Mouse (Mus musculus) forebrain, embryonic 15.5 days (tissue): ENCODE results near the gene Tet3. TPM values are rescaled to one million over a fixed set of nuclear protein-coding genes. Genes with fewer than 3 reads are reported as not detected.

Source experiments
- ATAC-seq: fragments of 200-750 bp; cut with Nextera tagmentation; replicated peaks from 2 replicates; pipeline ENCODE4 v1.8.0; 2017; ENCODE audit warnings: mild to moderate bottlenecking, moderate TSS enrichment, moderate library complexity
- H3K27ac ChIP-seq: fragments of 300-500 bp; sonication (generic); replicated peaks from 2 replicates; pipeline ENCODE4 v1.5.1; 2015; ENCODE audit warnings: mild to moderate bottlenecking, inconsistent platforms
- H3K27me3 ChIP-seq: fragments of 300-500 bp; sonication (generic); 2 replicates; pipeline ENCODE4 v1.6.1; 2015; ENCODE audit warnings: inconsistent platforms
- H3K36me3 ChIP-seq: fragments of 300-500 bp; sonication (generic); 2 replicates; pipeline ENCODE4 v1.6.1; 2015; ENCODE audit warnings: mild to moderate bottlenecking, inconsistent platforms
- H3K4me1 ChIP-seq: fragments of 300-500 bp; sonication (generic); 2 replicates; pipeline ENCODE4 v1.6.1; 2015; ENCODE audit warnings: inconsistent platforms
- H3K4me2 ChIP-seq: fragments of 300-500 bp; sonication (generic); replicated peaks from 2 replicates; pipeline ENCODE4 v1.6.1; 2015; ENCODE audit warnings: mild to moderate bottlenecking, inconsistent platforms
- H3K4me3 ChIP-seq: fragments of 300-500 bp; sonication (generic); 2 replicates; pipeline ENCODE4 v1.5.1; 2015; ENCODE audit warnings: mild to moderate bottlenecking, inconsistent platforms
- H3K9ac ChIP-seq: fragments of 300-500 bp; sonication (generic); replicated peaks from 2 replicates; pipeline ENCODE4 v1.6.1; 2015; ENCODE audit warnings: mild to moderate bottlenecking, inconsistent platforms
- H3K9me3 ChIP-seq: fragments of 300-500 bp; sonication (generic); 2 replicates; pipeline ENCODE4 v1.6.1; 2016; ENCODE audit warnings: inconsistent platforms
- WGBS: fragments of 180-500 bp; shearing (Covaris S2); methylation state at CpG from one replicate; pipeline ENCODE4 v1.1.7; 2015; ENCODE audit warnings: mixed read lengths; 5-methylcytosine and 5-hydroxymethylcytosine counted together
- polyA plus RNA-seq: library from polyadenylated mRNA; unstranded; fragments of >200 nt; fragmentation: Nextera tagmentation; extraction: Ambion mirVana; gene quantifications from 2 replicates; pipeline ENCODE4 v1.2.1, GENCODE M21; 2015

The Tet3 gene
- polyA plus RNA-seq, 1 experiment from 2014 or later: 71.3 TPM

- Histone ChIP-seq H3K9ac (no peak overlapping the region), H3K27me3 (no peaks in the 10 kb centered on the region), H3K4me2 (no peak overlapping the region), H3K27ac (no peak overlapping the region), H3K4me1 (peaks cover 84% of the 10 kb centered on the region), H3K4me3 (no peak overlapping the region), H3K9me3 (no peaks in the 10 kb centered on the region), H3K36me3 (peaks cover 5% of the 10 kb centered on the region; the same call in 1 of the 2 replicates)
- no peak for ATAC-seq
- WGBS: 80% methylated on average over 4 of the region's 4 CpGs
Measured at GRCm38 (mm10) chr6:83436547-83436946, 22.3 kb downstream of the Tet3 start.

- Histone ChIP-seq H3K27ac (0 out of 2 replicates have a peak overlapping the region, but pooled peaks have one; percentile 1), H3K4me2 (no peak overlapping the region), H3K4me3 (no peak overlapping the region), H3K9me3 (no peaks in the 10 kb centered on the region), H3K36me3 (peaks cover 5% of the 10 kb centered on the region; the same call in 1 of the 2 replicates), H3K9ac (no peak overlapping the region), H3K4me1 (peaks cover 86% of the 10 kb centered on the region), H3K27me3 (no peaks in the 10 kb centered on the region)
- no peak for ATAC-seq
- WGBS: 11% methylated on average over 5 of the region's 5 CpGs
Measured at GRCm38 (mm10) chr6:83435174-83435573, 23.7 kb downstream of the Tet3 start.

DNA sequence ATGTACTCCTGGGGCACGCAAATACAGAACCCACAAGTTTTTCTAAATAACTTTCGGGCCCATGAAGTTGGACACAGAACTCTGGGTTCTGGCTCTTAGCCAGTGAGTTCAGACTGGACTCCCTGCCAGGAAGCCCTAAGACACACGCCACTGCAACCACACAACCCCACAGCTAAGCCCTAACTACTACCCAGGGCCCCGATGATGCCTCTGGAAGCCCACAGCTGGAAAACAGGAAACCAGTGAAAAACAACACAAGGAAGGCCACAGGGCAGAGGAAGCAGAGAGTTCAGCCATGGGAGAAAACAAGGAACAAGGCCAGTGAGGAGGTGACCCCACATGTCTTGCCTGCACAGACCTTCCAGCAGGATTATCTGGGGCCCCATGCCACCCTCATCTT is 25.3 kb downstream of the Tet3 start:
- no peaks in the 10 kb centered on the region for H3K27me3 ChIP-seq
- H3K9ac ChIP-seq: no peak overlapping the region
- no peak for ATAC-seq
- peaks cover 81% of the 10 kb centered on the region for H3K4me1 ChIP-seq
- H3K4me3 ChIP-seq: no peak overlapping the region
- H3K4me2 ChIP-seq: no peak overlapping the region
- 79% methylated on average over 4 of the region's 4 CpGs for WGBS
- no peaks in the 10 kb centered on the region for H3K9me3 ChIP-seq
- H3K27ac ChIP-seq: no peak overlapping the region
- H3K36me3 ChIP-seq: peaks cover 5% of the 10 kb centered on the region; the same call in 1 of the 2 replicates

- Histone ChIP-seq H3K9ac (no peak overlapping the region), H3K27ac (no peak overlapping the region), H3K36me3 (peaks cover 5% of the 10 kb centered on the region; the same call in 1 of the 2 replicates), H3K4me3 (no peak overlapping the region), H3K9me3 (no peaks in the 10 kb centered on the region), H3K4me1 (peaks cover 81% of the 10 kb centered on the region), H3K4me2 (no peak overlapping the region), H3K27me3 (no peaks in the 10 kb centered on the region)
- 86% methylated on average over 7 of the region's 7 CpGs for WGBS
- ATAC-seq: no peak
Measured at GRCm38 (mm10) chr6:83432966-83433365, 25.9 kb downstream of the Tet3 start.

DNA sequence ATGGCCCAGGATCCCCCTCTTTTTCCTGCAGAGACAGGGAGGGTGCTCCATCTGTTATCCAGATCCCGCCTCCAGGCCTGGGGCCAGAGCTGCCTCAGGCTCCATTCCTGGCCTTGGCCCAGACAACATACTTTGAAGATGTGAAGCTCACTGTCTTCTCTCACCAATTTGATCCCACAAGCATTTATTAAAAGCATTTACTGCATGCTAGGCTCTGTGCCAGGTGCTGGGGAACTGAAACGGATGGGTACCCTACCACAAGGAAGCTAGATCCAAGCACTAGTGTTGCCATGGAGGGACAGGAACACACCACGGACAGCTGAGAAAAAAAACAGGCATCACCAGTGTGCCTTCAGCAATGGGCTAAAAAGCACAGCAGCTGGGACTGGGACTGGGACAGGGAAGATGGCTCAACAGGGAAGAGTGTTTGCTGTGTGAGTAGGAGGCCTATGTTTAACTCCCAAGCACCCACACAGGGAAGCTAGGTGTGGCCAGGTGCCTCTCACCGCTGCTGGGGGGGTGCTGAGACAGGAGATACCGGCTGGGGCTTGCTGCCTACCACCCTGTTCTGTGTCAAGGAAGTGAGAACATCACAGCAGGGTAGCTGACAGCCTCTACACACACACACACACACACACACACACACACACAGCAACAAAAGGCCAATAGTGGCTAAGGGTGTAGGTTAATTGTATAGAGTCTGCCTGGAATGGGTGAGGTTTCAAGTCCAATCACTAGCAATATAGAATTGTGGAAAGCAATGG is 30.7 kb downstream of the Tet3 start:
- peaks cover 5% of the 10 kb centered on the region; the same call in 1 of the 2 replicates for H3K36me3 ChIP-seq
- ATAC-seq: peak; percentile 62
- H3K4me2 ChIP-seq: no peak overlapping the region
- no peaks in the 10 kb centered on the region for H3K9me3 ChIP-seq
- WGBS: 20% methylated on average over 5 of the region's 5 CpGs
- peak overlapping the region; percentile 74 for H3K27ac ChIP-seq
- H3K9ac ChIP-seq: no peak overlapping the region
- no peaks in the 10 kb centered on the region for H3K27me3 ChIP-seq
- no peak overlapping the region for H3K4me3 ChIP-seq
- H3K4me1 ChIP-seq: peaks cover 79% of the 10 kb centered on the region

DNA sequence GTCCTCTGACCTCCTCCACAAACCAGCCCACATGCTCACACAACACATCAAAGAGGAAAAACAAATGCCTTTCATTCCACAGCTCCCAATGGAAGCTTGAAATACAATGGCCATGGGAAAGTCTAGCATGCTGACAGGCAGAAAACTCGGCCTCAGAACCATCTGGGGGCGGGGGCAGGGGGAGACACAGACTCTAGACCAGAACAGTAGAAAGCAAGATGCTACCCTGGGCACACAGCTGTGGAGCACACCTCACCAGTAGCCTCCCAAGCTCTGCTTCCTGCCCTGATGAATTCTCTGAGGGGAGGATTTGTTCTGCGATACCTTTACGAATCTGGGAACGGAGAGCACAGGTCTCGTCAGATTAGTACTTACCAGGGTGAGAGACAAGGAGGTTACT is 31.4 kb downstream of the Tet3 start:
- Histone ChIP-seq H3K27ac (peak overlapping the region; percentile 74), H3K4me3 (no peak overlapping the region), H3K36me3 (peaks cover 3% of the 10 kb centered on the region; the same call in 1 of the 2 replicates), H3K27me3 (no peaks in the 10 kb centered on the region), H3K9me3 (no peaks in the 10 kb centered on the region), H3K4me2 (no peak overlapping the region), H3K9ac (no peak overlapping the region), H3K4me1 (peaks cover 80% of the 10 kb centered on the region)
- WGBS: 32% methylated on average over 6 of the region's 6 CpGs
- peak; percentile 26; the same call in 1 of the 2 replicates for ATAC-seq

GRCm38 (mm10) chr6:83426576-83426975 is 32.3 kb downstream of the Tet3 start:
- WGBS: 89% methylated on average over 3 of the region's 3 CpGs
- Histone ChIP-seq H3K27me3 (no peaks in the 10 kb centered on the region), H3K9ac (no peak overlapping the region), H3K4me1 (peaks cover 80% of the 10 kb centered on the region), H3K9me3 (no peaks in the 10 kb centered on the region), H3K4me2 (no peak overlapping the region), H3K27ac (peak overlapping the region; percentile 37; the same call in 1 of the 2 replicates), H3K36me3 (no peaks in the 10 kb centered on the region; the same call in 1 of the 2 replicates), H3K4me3 (no peak overlapping the region)
- no peak for ATAC-seq

GRCm38 (mm10) chr6:83424053-83424404 is 34.9 kb downstream of the Tet3 start:
- H3K4me1 ChIP-seq: peaks cover 85% of the 10 kb centered on the region
- H3K27ac ChIP-seq: 0 out of 2 replicates have a peak overlapping the region, but pooled peaks have one; percentile 37
- H3K4me2 ChIP-seq: no peak overlapping the region
- H3K9me3 ChIP-seq: no peaks in the 10 kb centered on the region
- H3K9ac ChIP-seq: no peak overlapping the region
- H3K27me3 ChIP-seq: no peaks in the 10 kb centered on the region
- no peak overlapping the region for H3K4me3 ChIP-seq
- WGBS: 69% methylated on average over 4 of the region's 4 CpGs
- ATAC-seq: no peak
- H3K36me3 ChIP-seq: no peaks in the 10 kb centered on the region; the same call in 1 of the 2 replicates

DNA sequence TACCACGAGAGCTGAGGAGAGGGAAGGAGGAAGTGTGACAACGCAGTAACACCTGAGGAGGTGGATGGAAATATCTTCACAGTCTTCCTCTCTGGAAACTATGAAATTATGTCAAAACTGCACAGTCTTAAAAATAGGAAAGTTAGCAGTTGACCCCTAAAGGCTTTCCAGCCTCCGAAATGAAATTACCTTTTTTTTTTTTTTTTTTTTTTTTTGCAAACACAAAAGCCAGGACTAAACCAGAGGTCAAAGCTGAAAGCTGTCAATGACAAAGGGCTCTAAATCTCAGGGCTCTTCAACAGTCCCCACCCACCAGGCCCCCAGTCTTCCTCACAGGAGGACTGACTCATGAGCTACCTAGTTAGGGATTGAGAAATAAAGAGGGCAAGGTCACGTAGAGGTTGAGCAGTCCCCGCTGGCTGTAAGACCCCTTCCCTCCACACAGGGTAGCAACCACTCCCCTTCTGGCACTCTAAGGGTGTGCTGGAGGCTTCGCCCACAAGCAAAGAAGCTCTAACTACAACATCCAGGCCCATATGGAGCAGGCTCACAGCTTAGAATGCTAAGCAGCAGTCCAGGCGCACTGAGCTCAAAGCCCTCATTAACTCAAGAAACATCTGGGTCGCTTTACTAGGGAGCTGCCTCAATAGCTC is 35.4 kb downstream of the Tet3 start:
- H3K4me1 ChIP-seq: peaks cover 85% of the 10 kb centered on the region
- ATAC-seq: 0 out of 2 replicates have a peak, but pooled peaks have one; percentile 39

GRCm38 (mm10) chr6:83421866-83422649 is 36.8 kb downstream of the Tet3 start:
- peak; percentile 49; the same call in 1 of the 2 replicates for ATAC-seq
- no peaks in the 10 kb centered on the region for H3K27me3 ChIP-seq
- no peak overlapping the region for H3K4me2 ChIP-seq
- H3K4me3 ChIP-seq: no peak overlapping the region
- no peaks in the 10 kb centered on the region for H3K9me3 ChIP-seq
- no peaks in the 10 kb centered on the region; the same call in 1 of the 2 replicates for H3K36me3 ChIP-seq
- peaks cover 85% of the 10 kb centered on the region for H3K4me1 ChIP-seq
- peak overlapping the region; percentile 11; the same call in 1 of the 2 replicates for H3K27ac ChIP-seq
- H3K9ac ChIP-seq: no peak overlapping the region
- 15% methylated on average over 11 of the region's 11 CpGs for WGBS

More for the DNA sequence above, 35.4 kb downstream of the Tet3 start:
- Histone ChIP-seq H3K36me3 (no peaks in the 10 kb centered on the region; the same call in 1 of the 2 replicates), H3K4me2 (no peak overlapping the region), H3K9me3 (no peaks in the 10 kb centered on the region), H3K9ac (no peak overlapping the region), H3K27me3 (no peaks in the 10 kb centered on the region), H3K27ac (0 out of 2 replicates have a peak overlapping the region, but pooled peaks have one; percentile 37), H3K4me3 (no peak overlapping the region)
- WGBS: 33% methylated on average over 8 of the region's 8 CpGs

GRCm38 (mm10) chr6:83419516-83419915 is 39.4 kb downstream of the Tet3 start:
- H3K27ac ChIP-seq: no peak overlapping the region
- ATAC-seq: no peak
- peaks cover 82% of the 10 kb centered on the region for H3K4me1 ChIP-seq
- H3K4me2 ChIP-seq: no peak overlapping the region
- H3K9me3 ChIP-seq: no peaks in the 10 kb centered on the region
- H3K4me3 ChIP-seq: no peak overlapping the region
- no peaks in the 10 kb centered on the region; the same call in 1 of the 2 replicates for H3K36me3 ChIP-seq
- no peak overlapping the region for H3K9ac ChIP-seq
- no peaks in the 10 kb centered on the region for H3K27me3 ChIP-seq
- WGBS: 72% methylated on average over 3 of the region's 3 CpGs
